Mouse (Mus musculus): ENCODE results near the gene Tspyl3. TPM values are rescaled to one million over a fixed set of nuclear protein-coding genes. Genes with fewer than 3 reads are reported as not detected.

Tspyl3 gene
- polyA plus RNA-seq (2012; rRNA removed) = 22.8 and 24.6 TPM in 2 replicates

DNA sequence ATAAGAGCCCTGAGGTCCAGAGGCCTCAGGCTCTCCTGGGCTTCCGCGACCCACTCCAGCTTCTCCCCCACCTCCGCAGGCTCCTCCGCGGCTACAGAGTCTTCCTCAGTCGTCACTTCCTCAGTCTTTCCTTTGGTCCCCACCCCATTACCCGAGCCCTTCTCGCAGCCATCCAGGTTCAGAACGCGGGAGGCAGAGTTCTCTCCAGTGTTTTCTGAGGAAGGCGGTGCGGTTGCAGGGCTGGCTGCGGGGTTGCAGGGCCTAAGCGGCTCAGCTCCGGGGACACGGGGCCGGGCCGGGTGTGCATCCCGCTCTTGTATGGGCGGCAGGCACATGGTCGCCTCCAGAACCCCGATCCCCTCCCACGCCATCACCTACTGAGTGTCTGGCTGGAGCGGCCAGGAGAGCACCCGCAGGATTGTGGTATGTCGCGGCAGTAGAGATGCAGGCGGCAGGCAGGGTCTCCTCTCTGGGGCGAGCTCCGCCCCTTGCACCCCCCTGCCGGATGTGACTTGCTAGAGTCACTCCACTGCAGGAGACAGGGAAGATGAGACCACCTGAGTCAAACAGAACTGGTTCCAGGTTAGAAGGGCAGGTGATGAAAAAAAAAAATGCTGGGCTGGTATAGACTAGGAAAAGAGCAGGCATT is at the start of gene Tspyl3:
Gene Tspyl3 (minus strand): TSS at position 496 of the 649 bp plus-strand sequence.

DNA sequence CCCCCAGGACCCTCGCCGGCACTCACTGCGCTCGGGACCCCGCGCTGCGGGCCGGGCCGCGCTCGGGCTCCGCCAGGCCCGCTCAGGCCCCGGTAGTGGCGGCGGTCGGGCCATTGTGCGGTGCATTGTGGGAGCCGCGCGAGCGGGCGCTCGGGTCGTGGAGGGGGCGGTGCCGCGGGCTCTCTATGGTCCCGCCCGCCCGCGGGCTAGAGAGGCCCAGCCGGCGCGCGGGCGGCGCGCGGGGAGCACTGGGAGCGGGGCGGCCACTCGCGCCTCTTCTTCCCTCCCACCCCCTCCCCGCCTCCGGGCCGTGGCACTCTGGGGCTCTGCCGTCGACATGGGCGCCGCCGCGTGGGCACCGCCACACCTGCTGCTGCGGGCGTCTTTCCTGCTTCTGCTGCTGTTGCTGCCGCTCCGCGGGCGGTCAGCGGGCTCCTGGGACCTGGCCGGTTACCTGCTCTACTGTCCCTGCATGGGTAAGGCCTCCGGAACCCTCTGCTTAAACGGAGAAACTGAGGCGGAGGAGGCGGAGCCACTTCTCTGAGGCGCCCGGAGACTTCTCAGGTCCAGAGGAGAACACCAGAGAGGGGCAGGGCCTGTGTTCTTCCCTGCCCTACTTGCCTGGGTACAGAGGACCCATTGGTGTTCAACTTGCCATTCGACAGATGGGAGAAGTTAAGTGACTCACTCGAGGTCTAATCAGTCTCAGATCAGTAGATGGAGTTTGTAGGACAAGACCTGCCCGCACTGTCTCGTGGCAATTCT is 16.2 kb upstream of the Tspyl3 start, which contains the start of the genes Plagl2 and Pofut1:
Gene Plagl2 (minus strand): TSS at position 177 of the 765 bp plus-strand sequence.
Gene Pofut1 (plus strand): TSS at position 284 of the 765 bp plus-strand sequence.

Other genes starting within 250 kb of the Tspyl3 start
- 134 and 148 TPM in 2 replicates for gene Pdrg1, start 210.0 kb downstream of the Tspyl3 start, polyA plus RNA-seq (2012; rRNA removed)
- 9.0 and 10.0 TPM in 2 replicates for gene Xkr7, start 193.6 kb downstream of the Tspyl3 start, polyA plus RNA-seq (2012; rRNA removed)
- 8.8 and 9.1 TPM in 2 replicates for gene Ccm2l, start 159.5 kb downstream of the Tspyl3 start, polyA plus RNA-seq (2012; rRNA removed)
- 2.2 and 3.8 TPM in 2 replicates for gene Hck, start 117.0 kb downstream of the Tspyl3 start, polyA plus RNA-seq (2012; rRNA removed)
- gene Tm9sf4, start 64.1 kb downstream of the Tspyl3 start, polyA plus RNA-seq (2012; rRNA removed) = 56.4 and 64.6 TPM in 2 replicates
- gene Plagl2, start 16.0 kb upstream of the Tspyl3 start, polyA plus RNA-seq (2012; rRNA removed) = 12.5 and 12.6 TPM in 2 replicates
- gene Pofut1, start 16.1 kb upstream of the Tspyl3 start, polyA plus RNA-seq (2012; rRNA removed) = 21.9 and 22.8 TPM in 2 replicates
- gene Kif3b, start 66.0 kb upstream of the Tspyl3 start, polyA plus RNA-seq (2012; rRNA removed) = 30.4 and 31.1 TPM in 2 replicates
- 29.3 and 30.0 TPM in 2 replicates for gene Asxl1, start 120.4 kb upstream of the Tspyl3 start, polyA plus RNA-seq (2012; rRNA removed)